Mouse (Mus musculus) myocyte (in vitro differentiated cells): ENCODE data around the gene Dpyd. TPM values are rescaled to one million over a fixed set of nuclear protein-coding genes. Genes with fewer than 3 reads are reported as not detected.

Source experiments
- H3K27me3 ChIP-seq: one replicate; pipeline ENCODE4 v1.6.1; 2011; ENCODE audit not compliant: control insufficient read depth, insufficient read depth, insufficient read length
- H3K36me3 ChIP-seq: one replicate; pipeline ENCODE4 v1.6.1; 2011; ENCODE audit not compliant: control insufficient read depth, insufficient read depth
- H3K4me2 ChIP-seq: one replicate; pipeline ENCODE4 v1.6.1; 2011; ENCODE audit warnings: low read depth, control low read depth
- H3K4me3 ChIP-seq: one replicate; pipeline ENCODE4 v1.5.1; 2011; ENCODE audit warnings: mild to moderate bottlenecking, control low read depth, moderate library complexity
- H3K79me2 ChIP-seq: one replicate; pipeline ENCODE4 v1.6.1; 2011; ENCODE audit not compliant: control insufficient read depth, insufficient read depth
- H3ac ChIP-seq: one replicate; pipeline ENCODE4 v1.6.1; 2011; ENCODE audit not compliant: control insufficient read depth, insufficient read length
- CEBPB ChIP-seq: IDR thresholded peaks from 2 replicates; pipeline ENCODE4 v1.6.1; 2011; ENCODE audit warnings: mild to moderate bottlenecking, moderate library complexity; ENCODE audit not compliant: poor library complexity, insufficient read depth, severe bottlenecking
- E2F4 ChIP-seq: IDR thresholded peaks from one replicate; pipeline ENCODE4 v1.6.1; 2011; ENCODE audit warnings: mild to moderate bottlenecking, control low read depth, moderate library complexity; ENCODE audit not compliant: insufficient read depth
- MAX ChIP-seq: IDR thresholded peaks from one replicate; pipeline ENCODE4 v1.6.1; 2011; ENCODE audit warnings: low read depth, mild to moderate bottlenecking, control low read depth
- MYOD1 ChIP-seq, 3 experiments: IDR thresholded peaks; one replicate each; pipeline ENCODE4 v1.6.1; 2011; ENCODE audit warnings: control low read depth in 2 of 3, low read depth in 2 of 3, mild to moderate bottlenecking in 2 of 3, moderate library complexity in 1 of 3; ENCODE audit not compliant: insufficient read length in 2 of 3, control insufficient read depth in 1 of 3
- MYOG ChIP-seq, 3 experiments: IDR thresholded peaks; one replicate each; pipeline ENCODE4 v1.6.1; 2011; ENCODE audit warnings: control low read depth in 2 of 3, low read depth in 2 of 3, mild to moderate bottlenecking in 2 of 3; ENCODE audit not compliant: insufficient read length in 2 of 3, control insufficient read depth in 1 of 3, insufficient read depth in 1 of 3
- POLR2A ChIP-seq: IDR thresholded peaks from one replicate; pipeline ENCODE4 v1.6.1; 2011; ENCODE audit warnings: low read depth, mild to moderate bottlenecking, control low read depth, moderate library complexity; ENCODE audit not compliant: insufficient read length
- POLR2AphosphoS2 ChIP-seq: IDR thresholded peaks from one replicate; pipeline ENCODE4 v1.6.1; 2011; ENCODE audit warnings: low read depth, control low read depth; ENCODE audit not compliant: insufficient read length
- REST ChIP-seq: IDR thresholded peaks from one replicate; pipeline ENCODE4 v1.6.1; 2011; ENCODE audit warnings: mild to moderate bottlenecking, control low read depth, moderate library complexity; ENCODE audit not compliant: insufficient read depth, insufficient read length
- SRF ChIP-seq: IDR thresholded peaks from one replicate; pipeline ENCODE4 v1.6.1; 2011; ENCODE audit warnings: low read depth; ENCODE audit not compliant: control insufficient read depth, insufficient read length
- TCF12 ChIP-seq: IDR thresholded peaks from one replicate; pipeline ENCODE4 v1.6.1; 2011; ENCODE audit warnings: mild to moderate bottlenecking, control low read depth; ENCODE audit not compliant: poor library complexity, insufficient read depth, severe bottlenecking
- TCF3 ChIP-seq: IDR thresholded peaks from one replicate; pipeline ENCODE4 v1.6.1; 2011; ENCODE audit warnings: low read depth, control low read depth; ENCODE audit not compliant: insufficient read length
- USF1 ChIP-seq: IDR thresholded peaks from one replicate; pipeline ENCODE4 v1.6.1; 2011; ENCODE audit warnings: low read depth, mild to moderate bottlenecking, control low read depth, moderate library complexity
- polyA plus RNA-seq: library from polyadenylated mRNA; unstranded; fragments of >200 nt; fragmentation: generic; extraction: Trizol; gene quantifications from one replicate; pipeline ENCODE4 v1.2.1, GENCODE M21; 2012; ENCODE audit warnings: missing spikeins

The Dpyd gene
- polyA plus RNA-seq, 1 experiment = 2.0 TPM

DNA sequence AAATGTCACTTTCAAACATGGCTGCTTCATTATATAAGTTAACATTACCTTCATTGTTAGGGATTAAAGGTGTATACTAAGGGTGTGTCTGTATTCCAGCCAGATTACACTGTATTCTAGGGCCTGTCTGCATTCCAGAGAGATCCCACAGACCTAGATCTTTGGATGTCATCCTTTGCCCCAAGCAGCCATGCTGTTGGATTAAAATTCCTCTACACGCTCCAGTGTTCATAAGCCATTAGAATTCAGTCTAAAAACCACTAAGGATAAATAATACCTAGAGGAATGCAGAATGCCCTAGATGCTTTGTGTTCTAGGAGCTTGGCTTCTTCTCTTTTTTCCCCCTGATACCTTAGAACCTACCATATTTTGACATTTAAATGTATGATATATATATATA lies 494.2 kb downstream of the Dpyd start:
- TF ChIP-seq USF1 (no peak), POLR2A (no peak), MYOD1 (IDR thresholded peaks at IDR 0.05; ENCODE audit: control insufficient read depth in 1 of 3, insufficient read length in 2 of 3, low read depth in 2 of 3) (no peak), SRF (no peak), REST (no peak), POLR2AphosphoS2 (no peak), TCF12 (no peak), TCF3 (no peak), E2F4 (no peak), MAX (no peak), MYOG (IDR thresholded peaks at IDR 0.05; ENCODE audit: control insufficient read depth in 1 of 3, insufficient read depth in 1 of 3, insufficient read length in 2 of 3, low read depth in 2 of 3) (no peak)
- H3ac ChIP-seq = no peak overlapping the region
- H3K27me3 ChIP-seq = no peaks in the 10 kb centered on the region
- no peak overlapping the region for H3K4me2 ChIP-seq
- no peaks in the 10 kb centered on the region for H3K79me2 ChIP-seq
- no peaks in the 10 kb centered on the region for H3K36me3 ChIP-seq
- no peak overlapping the region for H3K4me3 ChIP-seq

DNA sequence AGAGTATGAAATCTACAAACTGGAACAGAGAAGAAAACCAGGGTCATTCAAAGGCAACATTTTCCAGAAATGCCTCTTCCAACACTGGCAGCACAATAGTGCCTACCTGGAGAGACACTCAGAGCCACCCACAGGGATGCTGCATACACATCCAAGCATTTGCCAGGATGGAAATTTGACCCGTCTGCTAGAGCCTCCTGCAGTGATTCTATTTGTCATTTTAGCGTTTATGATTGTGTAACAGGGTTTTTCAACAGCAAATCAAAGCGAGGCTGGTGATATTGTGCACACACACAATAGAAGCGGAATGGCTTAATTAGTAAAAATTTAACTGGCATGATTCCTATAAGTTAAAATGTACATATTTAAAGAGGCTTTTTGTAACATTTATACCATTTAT lies 501.3 kb downstream of the Dpyd start:
- Histone ChIP-seq H3ac (no peak overlapping the region), H3K27me3 (no peaks in the 10 kb centered on the region), H3K4me3 (no peak overlapping the region), H3K79me2 (no peaks in the 10 kb centered on the region), H3K36me3 (no peaks in the 10 kb centered on the region), H3K4me2 (no peak overlapping the region)
- TF ChIP-seq REST = no peak
- no peak for TF ChIP-seq POLR2A
- no peak for TF ChIP-seq SRF
- no peak for TF ChIP-seq TCF12
- TF ChIP-seq MAX = no peak
- no peak for TF ChIP-seq TCF3
- TF ChIP-seq CEBPB = no peak
- no peak for TF ChIP-seq MYOD1 (IDR thresholded peaks at IDR 0.05; ENCODE audit: control insufficient read depth in 1 of 3, insufficient read length in 2 of 3, low read depth in 2 of 3)
- TF ChIP-seq POLR2AphosphoS2 = no peak
- TF ChIP-seq E2F4 = no peak
- TF ChIP-seq MYOG (IDR thresholded peaks at IDR 0.05; ENCODE audit: control insufficient read depth in 1 of 3, insufficient read depth in 1 of 3, insufficient read length in 2 of 3, low read depth in 2 of 3) = no peak
- no peak for TF ChIP-seq USF1

DNA sequence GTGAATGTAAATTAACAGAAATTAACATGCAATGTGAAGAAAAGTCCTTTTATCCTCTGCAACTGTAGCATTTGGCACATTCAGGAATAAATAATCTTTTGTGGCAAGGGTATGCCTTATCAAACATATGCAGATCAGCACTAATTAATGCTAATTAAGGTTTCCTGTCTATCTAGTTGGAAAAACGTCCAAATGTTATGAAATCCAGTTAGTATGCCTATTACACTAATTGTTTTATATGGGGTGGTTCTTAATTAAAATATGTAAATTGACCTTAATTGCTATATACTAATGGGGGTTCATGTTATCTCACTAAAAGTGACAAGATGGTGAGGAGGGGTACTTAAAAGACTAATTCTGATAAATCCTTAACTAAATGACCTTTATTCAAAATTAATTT lies 501.7 kb downstream of the Dpyd start:
- Histone ChIP-seq H3K27me3 (no peaks in the 10 kb centered on the region), H3K4me2 (no peak overlapping the region), H3ac (no peak overlapping the region), H3K36me3 (no peaks in the 10 kb centered on the region), H3K4me3 (no peak overlapping the region), H3K79me2 (no peaks in the 10 kb centered on the region)
- TF ChIP-seq POLR2A (no peak), SRF (no peak), TCF12 (no peak), E2F4 (no peak), USF1 (no peak)

DNA sequence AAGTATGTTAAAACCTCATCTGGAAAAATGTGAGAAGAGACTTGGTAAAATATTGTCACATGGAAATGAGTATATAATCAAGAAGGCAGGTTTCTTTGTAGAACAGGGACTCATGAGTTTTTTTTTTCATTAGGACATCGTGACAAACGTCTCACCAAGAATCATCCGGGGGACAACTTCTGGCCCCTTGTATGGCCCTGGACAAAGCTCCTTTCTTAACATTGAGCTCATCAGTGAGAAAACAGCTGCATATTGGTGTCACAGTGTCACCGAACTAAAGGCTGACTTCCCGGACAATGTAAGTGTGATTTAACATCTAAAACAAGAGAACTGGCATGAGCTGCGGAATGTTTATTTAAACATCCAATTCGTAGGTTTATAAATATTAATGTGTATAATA lies 502.8 kb downstream of the Dpyd start:
- Histone ChIP-seq H3K79me2 (no peaks in the 10 kb centered on the region), H3K4me2 (no peak overlapping the region), H3K27me3 (no peaks in the 10 kb centered on the region), H3ac (no peak overlapping the region), H3K4me3 (no peak overlapping the region), H3K36me3 (no peaks in the 10 kb centered on the region)
- TF ChIP-seq MYOD1 (IDR thresholded peaks at IDR 0.05; ENCODE audit: control insufficient read depth in 1 of 3, insufficient read length in 2 of 3, low read depth in 2 of 3) = no peak
- TF ChIP-seq POLR2A = no peak
- no peak for TF ChIP-seq USF1
- TF ChIP-seq TCF12 = no peak

DNA sequence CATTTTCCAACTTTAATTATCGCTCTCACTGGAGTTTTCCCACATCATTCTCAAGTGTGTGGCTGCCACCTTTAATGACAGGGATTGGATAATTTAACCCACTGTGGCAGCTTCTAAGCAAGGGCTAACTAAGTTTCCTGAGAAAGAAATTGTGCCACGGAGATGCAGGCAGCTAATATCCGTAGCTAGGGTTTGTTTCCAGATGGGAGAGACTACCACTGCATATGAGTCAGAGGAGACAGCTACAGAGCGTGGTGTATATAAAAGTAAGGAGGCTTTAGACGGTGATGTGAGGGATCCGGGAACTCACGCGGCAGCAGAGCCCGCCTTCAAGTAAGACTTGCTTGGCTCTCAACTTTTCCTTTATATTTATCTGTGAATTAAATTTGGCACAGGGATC lies 505.3 kb downstream of the Dpyd start:
- Histone ChIP-seq H3K36me3 (no peaks in the 10 kb centered on the region), H3K79me2 (no peaks in the 10 kb centered on the region), H3K27me3 (no peaks in the 10 kb centered on the region), H3ac (no peak overlapping the region), H3K4me3 (no peak overlapping the region), H3K4me2 (no peak overlapping the region)
- TF ChIP-seq USF1 (no peak), REST (no peak)

DNA sequence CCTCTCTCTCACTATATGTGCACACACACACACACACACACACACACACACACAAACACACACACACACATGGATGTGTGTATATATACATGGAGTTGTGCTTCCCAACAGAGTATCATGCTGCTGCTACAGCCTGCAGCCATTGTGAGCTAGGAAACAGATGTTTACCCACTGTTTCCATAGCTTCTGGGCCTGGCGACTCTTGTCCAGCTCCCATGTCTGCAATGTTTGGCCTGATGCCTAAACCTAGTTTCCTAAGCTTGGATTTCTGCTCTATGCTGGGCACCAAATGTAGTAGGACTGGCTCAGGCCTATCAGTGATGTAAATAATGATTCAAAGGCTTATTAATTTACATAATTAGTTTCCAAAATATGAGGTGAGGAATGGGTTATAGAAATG lies 524.7 kb downstream of the Dpyd start:
- Histone ChIP-seq H3K4me3 (no peak overlapping the region), H3K27me3 (no peaks in the 10 kb centered on the region), H3K36me3 (no peaks in the 10 kb centered on the region), H3ac (no peak overlapping the region), H3K79me2 (no peaks in the 10 kb centered on the region), H3K4me2 (no peak overlapping the region)
- no peak for TF ChIP-seq SRF
- TF ChIP-seq MYOD1 (IDR thresholded peaks at IDR 0.05; ENCODE audit: control insufficient read depth in 1 of 3, insufficient read length in 2 of 3, low read depth in 2 of 3) = no peak
- no peak for TF ChIP-seq POLR2AphosphoS2
- no peak for TF ChIP-seq CEBPB
- TF ChIP-seq REST = no peak
- TF ChIP-seq TCF12 = no peak
- no peak for TF ChIP-seq MAX
- TF ChIP-seq TCF3 = no peak
- TF ChIP-seq E2F4 = no peak
- TF ChIP-seq POLR2A = no peak
- no peak for TF ChIP-seq MYOG (IDR thresholded peaks at IDR 0.05; ENCODE audit: control insufficient read depth in 1 of 3, insufficient read depth in 1 of 3, insufficient read length in 2 of 3, low read depth in 2 of 3)
- TF ChIP-seq USF1 = no peak
